Mouse (Mus musculus): Measurements from ENCODE around the gene Dgka. TPM values are rescaled to one million over a fixed set of nuclear protein-coding genes. Genes with fewer than 3 reads are reported as not detected.
"Not testable (repeated sequence)": the region's sequence is repeated elsewhere in the genome, so short reads cannot be mapped to it uniquely, and the experiment has no call there.

Gene Dgka
- total RNA-seq, 2 experiments from 2014 or later, result 7.5 to 7.7 TPM

DNA sequence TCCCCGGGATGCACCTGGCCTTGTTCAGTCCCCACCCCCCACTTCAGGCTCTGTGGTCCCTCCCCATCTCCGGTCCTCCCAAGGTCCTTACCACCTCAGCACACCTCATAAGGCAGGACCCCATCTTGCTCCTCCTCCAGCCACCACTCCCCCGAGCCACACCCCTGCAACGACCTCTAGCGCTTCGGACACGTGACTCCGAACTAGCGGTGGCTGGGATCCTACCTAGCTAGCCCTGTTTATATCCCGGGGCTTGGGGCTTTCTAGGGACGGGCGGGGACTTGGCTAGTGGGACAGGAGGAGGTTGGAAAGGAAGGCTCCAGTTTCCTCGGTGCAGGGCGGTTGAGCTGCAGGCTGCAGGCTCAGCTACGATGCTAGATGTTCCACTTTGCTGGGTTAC, 7.2 kb downstream of the Dgka start:
- intact Hi-C loops (cut with DNase I), result no loop called here
- no peak for DNase-seq

DNA sequence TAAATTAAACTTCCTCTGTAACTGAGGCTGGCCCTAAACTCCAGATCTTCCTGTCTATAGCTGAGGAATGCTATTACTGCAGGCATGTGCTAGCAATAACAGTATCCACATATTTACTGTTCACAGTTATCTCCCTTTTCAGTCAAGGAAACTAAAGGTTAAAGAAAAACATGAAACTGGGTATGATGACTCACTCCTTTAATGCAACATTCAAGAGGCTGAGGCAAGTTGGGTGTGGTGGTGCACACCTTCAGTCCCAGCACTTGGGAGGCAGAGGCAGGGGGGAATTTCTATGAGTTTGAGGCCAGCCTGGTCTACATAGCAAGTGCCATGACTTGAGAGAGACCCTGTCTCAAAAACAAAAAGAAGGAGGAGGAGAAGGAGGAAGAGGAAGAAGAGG, 12.7 kb downstream of the Dgka start:
- intact Hi-C loops (cut with DNase I), result no loop called here
- DNase-seq, result no peak

DNA sequence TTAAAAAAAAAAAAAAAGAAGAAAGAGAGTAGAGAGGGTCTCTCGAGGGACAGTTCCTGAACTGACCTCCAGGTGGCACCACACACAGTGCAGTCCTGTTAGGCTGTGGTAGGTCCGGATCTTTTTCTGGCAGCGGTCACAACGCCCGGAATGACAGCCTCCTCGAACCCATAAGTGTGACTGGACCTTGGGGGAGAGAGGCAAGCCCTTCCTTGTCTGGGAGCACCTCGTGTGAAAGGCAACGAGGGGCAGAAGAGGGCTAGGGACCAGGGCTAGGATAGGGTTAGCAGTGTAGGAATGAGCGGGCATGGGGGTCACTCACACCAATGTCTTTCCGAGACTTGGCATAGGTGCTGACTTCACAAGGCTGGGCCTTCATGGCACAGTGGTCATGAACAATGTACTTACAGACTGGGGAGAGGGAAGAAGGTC, 13.6 kb downstream of the Dgka start:
- intact Hi-C loops (cut with DNase I), result no loop called here
- peak; percentile 82 for DNase-seq

DNA sequence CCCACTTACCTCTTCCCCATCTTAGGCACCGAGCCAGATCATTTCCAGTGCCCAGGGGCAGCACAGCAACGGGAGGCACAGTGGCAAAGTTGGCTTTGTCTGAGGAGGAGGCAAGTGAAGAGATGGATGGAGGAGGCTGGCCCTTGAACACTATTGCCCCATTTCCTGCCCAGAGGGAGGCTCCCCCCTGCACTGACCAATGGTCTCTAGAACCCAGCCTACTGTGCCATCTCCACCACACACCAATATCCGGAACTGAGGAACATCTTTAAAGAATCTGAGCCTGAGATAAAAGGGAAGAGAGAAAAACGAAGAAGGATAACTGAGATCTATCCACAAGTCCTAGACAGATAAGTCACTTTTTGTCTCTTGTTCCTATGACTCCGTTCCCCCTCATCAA, 16.6 kb downstream of the Dgka start:
- intact Hi-C loops (cut with DNase I), result no loop called here

DNA sequence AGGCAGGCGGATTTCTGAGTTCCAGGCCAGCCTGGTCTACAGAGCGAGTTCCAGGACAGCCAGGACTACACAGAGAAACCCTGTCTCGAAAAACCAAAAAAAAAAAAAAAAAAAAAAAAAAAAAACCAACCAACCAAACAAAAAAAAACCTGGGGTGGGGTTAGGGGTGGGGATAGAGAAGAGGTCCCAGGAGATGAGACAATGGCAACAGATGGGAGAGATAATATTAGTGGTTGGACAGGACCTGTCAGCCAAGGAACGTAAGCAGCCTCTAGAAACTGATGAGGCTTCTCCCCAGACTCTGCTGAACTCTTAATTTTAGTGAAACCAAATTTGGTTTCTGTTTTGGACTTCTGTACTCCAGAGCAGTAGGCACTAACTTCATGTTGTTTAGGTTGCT, 19.2 kb downstream of the Dgka start:
- intact Hi-C loops (cut with DNase I); DNase-seq: not testable (repeated sequence)

More for the DNA sequence above, 16.6 kb downstream of the Dgka start:
- DNase-seq, result no peak

DNA sequence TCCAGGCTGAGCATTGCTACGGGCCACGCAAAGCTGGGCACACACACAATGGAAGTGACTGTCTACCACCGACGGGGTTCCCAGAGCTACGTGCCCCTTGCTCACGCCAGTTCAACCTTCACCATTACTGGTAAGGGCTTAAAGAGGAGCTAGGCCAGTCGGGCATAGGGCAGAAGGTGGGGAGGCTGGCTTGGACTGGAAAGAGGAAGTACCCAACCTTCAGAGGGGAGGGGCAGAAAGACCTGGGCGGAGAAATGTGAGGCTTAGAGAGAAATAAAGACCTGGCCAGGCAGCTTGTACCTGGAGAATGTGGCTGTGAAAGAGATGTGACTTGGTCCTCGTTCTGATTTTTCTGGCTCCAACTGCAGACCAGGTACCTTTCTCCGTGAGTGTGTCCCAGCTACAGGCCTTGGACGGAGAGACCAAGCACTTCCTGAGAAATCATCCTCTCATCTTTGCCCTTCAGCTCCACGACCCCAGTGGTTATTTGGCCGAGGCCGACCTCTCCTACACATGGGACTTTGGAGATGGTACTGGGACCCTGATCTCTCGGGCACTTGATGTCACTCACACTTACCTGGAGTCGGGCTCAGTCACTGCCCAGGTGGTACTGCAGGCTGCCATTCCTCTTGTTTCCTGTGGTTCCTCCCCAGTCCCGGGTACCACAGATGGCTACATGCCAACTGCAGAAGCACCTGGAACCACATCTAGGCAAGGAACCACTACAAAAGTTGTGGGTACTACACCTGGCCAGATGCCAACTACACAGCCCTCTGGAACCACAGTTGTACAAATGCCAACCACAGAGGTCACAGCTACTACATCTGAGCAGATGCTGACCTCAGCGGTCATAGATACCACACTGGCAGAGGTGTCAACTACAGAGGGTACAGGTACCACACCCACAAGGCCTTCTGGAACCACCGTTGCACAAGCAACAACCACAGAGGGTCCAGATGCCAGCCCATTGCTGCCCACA, 28.8 kb downstream of the Dgka start:
- intact Hi-C loops (cut with DNase I), result no loop called here
- DNase-seq, result no peak

DNA sequence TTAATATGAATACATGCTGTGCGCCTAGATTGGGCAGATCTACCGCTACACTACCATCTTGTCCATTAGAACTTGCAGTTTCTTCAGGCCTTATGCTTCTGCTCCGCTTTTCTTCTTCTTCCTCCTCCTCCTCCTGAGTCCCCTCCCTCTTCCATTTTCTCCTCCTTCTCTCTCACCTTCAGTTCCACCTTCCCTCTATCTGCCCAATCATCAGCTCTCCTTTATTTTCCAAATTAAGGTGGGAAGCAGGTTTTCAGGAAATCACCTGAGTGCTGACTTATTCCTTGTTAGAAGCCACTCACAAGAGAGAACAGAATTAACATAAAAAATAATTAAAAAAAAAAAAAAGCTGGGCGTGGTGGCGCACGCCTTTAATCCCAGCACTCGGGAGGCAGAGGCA, 33.3 kb downstream of the Dgka start:
- DNase-seq; intact Hi-C loops (cut with DNase I): not testable (repeated sequence)

DNA sequence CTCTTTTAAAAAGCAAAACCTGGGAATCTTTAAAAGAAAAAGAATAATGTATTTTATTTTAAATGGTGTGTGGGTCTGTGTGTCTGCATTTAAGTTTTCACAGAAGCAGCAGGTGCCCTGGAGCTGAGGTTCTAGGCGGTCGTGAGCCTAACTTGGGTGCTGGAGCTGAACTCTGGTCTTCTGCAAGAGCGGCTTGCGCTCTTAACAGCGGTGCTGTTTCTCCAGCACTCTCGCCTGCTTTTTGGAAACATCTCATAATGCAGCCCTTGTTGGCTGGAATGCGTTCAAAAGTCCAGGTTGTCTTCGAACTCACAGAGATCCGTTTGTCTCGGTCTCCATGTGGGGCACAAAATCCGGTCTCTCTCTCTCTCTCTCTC, 39.4 kb downstream of the Dgka start:
- no peak for DNase-seq
- intact Hi-C loops (cut with DNase I), result no loop called here

DNA sequence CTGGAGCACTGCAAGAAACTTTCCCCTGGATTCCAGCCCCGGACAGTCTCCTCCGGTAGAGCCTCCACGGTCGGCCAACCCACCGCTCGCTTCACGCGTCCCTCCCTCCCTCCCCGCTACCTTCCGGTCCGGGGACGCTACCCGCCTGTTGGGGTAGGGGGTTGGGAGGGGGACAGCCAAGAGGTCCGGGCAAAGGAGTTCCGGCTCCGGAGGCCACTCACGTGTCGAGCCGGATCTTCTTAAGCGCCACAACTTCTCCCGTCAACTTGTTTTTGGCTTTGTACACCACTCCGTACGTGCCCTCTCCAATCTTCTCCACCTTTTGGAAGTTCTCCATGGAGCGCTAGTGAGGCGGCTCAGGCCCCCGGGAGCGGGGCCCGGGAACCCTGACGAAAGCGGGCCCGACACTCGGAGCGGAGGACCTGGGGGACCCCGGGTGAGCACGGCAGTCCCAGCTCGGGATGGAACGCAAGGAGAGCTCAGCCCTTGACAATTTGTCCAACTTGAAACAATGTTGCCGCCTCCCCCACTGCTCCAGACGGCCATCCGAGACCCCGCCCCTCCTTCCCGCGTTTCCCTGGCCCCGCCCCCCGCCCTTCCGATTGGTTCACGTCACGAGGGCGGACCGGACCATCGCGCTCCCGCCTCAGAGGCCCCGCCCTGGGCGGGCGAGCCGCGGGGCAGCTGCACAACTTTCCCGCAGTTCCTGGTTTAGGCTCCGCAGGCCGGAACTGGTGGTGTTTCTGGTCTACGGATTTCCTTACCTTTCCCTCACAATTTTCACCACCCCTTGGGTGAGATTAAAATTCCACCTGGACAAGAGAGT, 40.0 kb downstream of the Dgka start, which contains the start of gene Cdk2:
Cdk2 (minus strand) TSS at position 541 of the 826 bp plus-strand sequence.
- DNase-seq, result peak; percentile 94
- intact Hi-C loops (cut with DNase I), result no loop called here

DNA sequence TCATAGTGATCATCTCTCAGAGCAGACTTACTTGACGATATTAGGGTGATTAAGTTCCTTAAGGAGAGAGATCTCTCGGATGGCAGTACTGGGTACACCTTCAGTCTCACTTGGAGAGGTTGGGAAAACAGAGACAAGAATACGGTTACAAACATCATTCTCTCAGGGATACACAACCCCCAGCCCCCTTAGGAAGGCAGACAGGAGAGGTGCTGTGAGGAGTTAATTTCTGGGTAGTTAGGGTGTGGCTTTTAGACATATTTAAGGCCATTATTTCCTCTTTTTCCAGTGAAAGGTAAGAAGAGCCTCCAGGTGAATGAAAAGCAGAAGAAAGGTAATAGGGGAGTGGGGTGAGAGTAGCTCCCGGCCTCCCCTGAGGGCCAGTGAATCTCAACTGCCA, 40.8 kb downstream of the Dgka start, which contains the start of gene Pmel:
Pmel (plus strand) TSS at position 301 of the 400 bp plus-strand sequence.
- intact Hi-C loops (cut with DNase I), result no loop called here

DNA sequence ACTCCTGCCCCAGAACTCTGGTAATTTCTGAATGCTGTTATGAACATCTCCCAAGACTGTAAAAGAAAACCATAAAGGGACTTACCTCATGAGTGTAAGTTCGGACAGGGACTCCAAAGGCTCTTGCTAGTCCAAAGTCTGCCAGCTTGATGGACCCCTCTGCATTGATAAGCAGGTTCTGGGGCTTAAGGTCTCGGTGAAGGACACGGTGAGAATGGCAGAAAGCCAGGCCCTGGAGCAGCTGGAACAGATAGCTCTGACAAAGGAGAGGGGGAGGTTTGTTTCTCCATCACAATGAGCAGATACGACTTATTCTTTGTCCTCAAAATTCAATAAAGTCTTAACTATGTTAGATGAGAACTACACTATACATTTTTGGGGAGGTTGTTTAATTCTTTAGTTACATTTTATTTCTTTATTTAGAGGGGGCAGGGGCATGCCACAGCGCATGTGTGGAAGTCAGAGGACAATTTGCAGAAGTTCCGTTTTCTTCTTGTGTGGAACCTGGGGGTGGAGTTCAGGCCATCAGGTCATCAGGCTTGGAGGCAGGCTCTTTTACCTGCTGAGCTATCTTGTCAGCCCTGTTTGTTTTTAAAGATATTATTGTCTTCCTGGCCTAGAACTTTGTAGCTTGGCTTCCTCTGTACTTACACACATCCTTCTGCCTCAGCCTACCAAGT, 42.2 kb downstream of the Dgka start:
- DNase-seq, result no peak
- intact Hi-C loops (cut with DNase I), result no loop called here

More for the DNA sequence above, 40.8 kb downstream of the Dgka start, which contains the start of gene Pmel:
- no peak for DNase-seq

DNA sequence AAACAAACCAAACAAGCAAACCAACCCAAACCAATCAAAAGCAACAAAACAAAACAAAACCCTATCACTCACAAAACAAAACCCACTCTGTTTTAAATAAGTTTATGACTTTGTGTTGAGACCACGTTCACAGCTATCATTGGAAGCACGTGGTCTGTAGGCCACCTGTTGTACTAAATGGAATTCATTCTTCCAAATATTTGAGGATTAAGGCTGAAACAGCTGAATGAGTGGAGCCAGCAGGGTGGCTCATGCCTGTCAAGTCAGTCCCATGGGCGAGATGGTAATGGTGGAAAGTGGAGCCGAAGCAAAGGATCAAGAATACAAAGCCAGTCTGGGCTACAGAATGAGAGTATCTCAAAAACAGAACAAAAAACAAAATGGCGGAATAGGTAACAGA, 43.9 kb downstream of the Dgka start:
- intact Hi-C loops (cut with DNase I), result no loop called here
- DNase-seq, result no peak

DNA sequence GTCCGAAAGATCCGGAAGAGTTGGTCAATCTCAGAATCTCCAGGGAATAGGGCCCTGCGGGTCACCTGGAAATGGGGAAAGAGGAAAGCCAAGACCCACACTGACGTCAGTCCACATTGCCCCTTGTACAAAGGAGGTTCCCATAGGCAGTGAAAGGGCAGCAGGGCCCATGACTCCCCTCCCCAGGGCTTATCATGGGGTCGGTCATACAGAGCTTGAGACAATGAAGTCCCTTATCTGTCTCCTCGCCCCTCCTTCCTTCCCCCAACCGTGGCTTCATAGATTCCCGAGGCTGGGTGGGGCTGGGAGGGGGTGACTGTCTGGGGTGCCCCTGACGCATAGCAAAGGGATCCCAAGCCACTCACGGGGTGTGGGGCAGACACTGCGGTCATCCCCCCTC, 45.0 kb downstream of the Dgka start:
- no peak for DNase-seq
- intact Hi-C loops (cut with DNase I), result no loop called here

DNA sequence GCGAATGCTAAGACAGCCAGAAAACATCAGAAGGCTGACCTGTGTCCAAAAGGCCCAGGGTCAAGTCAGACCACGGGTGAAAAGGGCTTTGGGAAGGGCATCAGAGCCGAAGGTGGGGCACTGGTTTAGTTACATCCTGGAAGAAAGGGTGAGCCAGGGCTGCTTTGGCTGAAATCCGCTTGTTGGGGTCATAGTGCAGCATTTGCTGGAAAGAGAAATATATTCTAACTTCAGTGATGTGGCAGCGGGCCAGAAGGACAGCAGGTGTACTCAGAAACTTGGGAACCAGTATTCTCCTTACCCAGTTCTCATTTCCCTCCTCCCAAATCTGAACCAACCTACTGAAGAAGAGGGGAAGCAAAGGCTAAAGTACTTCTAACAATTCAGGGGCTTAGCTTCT, 45.6 kb downstream of the Dgka start:
- intact Hi-C loops (cut with DNase I), result no loop called here
- no peak for DNase-seq

DNA sequence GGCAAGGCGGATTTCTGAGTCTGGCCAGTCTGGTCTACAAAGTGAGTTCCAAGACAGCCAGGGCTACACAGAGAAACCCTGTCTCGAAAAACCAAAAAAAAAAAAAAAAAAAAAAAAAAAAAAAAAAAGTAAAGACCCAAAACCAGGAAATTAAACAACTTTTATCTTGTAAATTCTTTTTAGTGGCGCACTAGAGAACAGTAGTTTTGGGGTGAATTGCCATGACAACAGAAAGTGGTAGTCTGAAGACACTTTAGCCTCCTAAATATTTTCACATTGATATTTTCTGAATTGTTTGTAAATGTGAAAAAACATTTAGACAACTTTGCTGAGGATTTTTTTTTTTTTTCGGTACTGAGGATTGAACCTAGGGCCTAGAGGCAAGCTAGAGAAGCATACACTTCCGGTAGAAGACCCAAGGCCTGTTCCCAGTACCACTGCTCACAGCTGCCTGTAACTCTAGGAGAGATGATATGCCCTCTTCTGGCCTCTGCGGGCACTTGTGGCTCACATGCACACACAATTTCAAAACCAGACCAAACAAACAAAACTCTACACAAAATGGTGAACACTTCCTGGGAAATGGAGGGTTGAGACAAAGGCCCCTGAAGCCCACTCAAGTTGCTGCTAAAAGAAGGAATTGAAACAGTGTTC, 47.5 kb downstream of the Dgka start:
- no peak for DNase-seq
- intact Hi-C loops (cut with DNase I), result no loop called here

DNA sequence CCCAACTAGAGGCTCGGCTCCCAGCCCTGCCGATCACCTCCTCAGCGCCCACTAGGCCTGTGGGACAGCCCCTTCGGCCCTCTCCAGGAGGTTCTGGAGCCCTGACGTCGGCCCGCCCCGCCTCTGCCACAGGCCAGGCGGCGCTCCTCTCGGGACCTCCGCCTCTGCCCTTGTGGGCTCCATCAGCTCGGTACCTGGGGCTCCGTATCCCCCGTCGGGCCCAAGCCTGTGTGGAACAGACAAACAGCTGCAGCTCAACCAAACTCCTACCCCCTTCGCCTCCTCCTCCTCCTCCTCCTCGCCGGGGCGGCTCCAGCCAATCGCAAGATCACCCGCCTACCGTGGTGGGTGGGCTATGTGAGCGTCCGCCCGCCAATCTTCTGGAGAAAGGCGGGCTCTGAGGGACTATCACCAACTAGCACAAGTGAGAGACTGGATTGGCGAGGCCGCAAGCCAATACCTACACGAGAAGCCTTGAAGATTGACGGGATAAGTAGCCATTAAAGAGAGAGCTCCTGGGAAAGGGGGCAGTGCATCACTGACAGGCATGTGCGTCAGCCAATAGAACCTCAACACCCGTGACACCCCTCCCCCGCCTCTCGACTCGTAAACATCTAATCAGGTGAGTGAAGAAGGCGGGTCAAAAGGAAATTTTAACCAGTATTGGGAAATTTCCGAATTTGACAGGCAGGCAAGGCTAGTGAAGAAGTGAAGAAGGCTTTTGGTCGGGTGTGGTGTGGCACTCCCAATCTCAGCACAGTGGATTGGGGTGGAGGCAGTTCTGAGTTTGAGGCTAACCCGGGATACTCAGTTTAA, 48.5 kb downstream of the Dgka start, which contains the start of gene Rab5b:
Rab5b (minus strand) TSS at position 273 of the 816 bp plus-strand sequence.
- intact Hi-C loops (cut with DNase I), result no loop called here
- DNase-seq, result peak; percentile 98

DNA sequence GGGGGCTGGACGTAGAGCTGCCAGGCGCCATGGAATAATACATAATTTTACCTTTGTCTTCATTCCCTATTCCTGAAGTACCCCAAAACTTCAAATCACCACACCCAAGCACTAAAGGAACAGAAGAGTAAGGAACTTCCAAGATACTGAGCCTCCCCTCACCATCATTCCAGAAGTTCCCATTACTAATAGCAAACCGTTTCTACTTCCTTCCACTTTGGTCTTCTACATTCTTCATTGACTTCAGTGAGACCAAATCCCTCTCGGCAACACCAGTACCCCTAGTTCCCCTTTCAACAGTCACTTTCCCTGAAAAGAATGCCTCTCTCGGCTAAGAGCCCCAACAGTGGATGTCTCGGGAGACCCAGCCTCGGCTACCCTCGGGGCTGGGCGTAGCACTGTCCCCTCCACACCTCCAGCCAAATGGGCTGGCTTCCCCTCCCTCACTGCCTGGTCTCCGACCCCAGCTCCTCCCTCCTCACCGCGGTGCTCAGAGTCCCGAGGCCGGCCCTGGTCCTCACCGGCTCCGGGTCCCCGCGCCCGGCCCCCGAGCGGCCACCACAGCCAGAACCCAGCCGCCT, 49.2 kb downstream of the Dgka start:
- DNase-seq, result no peak
- intact Hi-C loops (cut with DNase I), result no loop called here

DNA sequence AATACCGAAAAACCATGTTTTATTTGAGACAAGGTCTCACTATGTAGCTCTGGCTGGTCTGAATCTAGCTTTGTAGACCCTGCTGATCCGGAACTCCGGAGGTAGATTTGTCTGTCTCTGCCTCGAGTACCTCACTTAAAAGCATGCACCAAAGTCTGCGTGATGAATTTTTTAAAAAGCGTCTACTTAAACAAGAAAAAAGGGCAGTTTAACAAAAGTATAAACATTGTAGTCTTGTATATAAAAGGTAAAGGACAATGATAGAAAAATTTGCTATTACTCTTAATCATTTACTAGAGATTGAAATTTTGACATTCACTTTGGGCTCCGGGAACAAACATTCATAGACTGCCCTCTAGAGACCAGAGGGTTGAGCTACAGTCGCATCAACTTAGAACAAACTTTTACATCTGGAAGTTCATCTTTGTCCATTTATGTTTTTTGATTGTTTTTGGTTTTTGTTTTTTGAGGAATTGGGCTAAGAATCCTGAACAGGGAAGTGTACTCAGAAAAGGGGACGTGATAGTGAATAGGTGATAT, 70.1 kb downstream of the Dgka start:
- intact Hi-C loops (cut with DNase I), result loop anchor here (10.0 kb wide), 1 partner anchor 110 kb away; the partner anchor contains the start of gene Pa2g4
- no peak for DNase-seq
